Mouse (Mus musculus) ES-E14 (cell line): ENCODE results near the gene Tmed2.

Source experiments
- CHD2 ChIP-seq: IDR thresholded peaks from 2 replicates; pipeline ENCODE4 v1.6.1; 2014; ENCODE audit warnings: mild to moderate bottlenecking, low read depth, low read length, inconsistent platforms
- HCFC1 ChIP-seq: IDR thresholded peaks from 2 replicates; pipeline ENCODE4 v1.6.1; 2012; ENCODE audit warnings: low read length, inconsistent platforms, borderline replicate concordance; ENCODE audit not compliant: insufficient read depth
- MAFK ChIP-seq: IDR thresholded peaks from 2 replicates; pipeline ENCODE4 v1.6.1; 2014; ENCODE audit warnings: mild to moderate bottlenecking, low read depth, low read length, inconsistent platforms; ENCODE audit not compliant: insufficient read depth
- ZC3H11A ChIP-seq: IDR thresholded peaks from 2 replicates; pipeline ENCODE4 v1.6.1; 2012; ENCODE audit warnings: low read depth, mild to moderate bottlenecking, inconsistent platforms, low read length, borderline replicate concordance
- ZNF384 ChIP-seq: IDR thresholded peaks from 2 replicates; pipeline ENCODE4 v1.6.1; 2012; ENCODE audit warnings: low read depth, low read length, inconsistent platforms

- TF ChIP-seq ZNF384 (no peak), CHD2 (no peak), HCFC1 (no peak), MAFK (no peak), ZC3H11A (no peak)
Measured at GRCm38 (mm10) chr5:124496614-124497514, 43.6 kb upstream of the Tmed2 start.
